Mouse (Mus musculus): ENCODE data around the gene Hrk.

- TF ChIP-seq CTCF (conservative IDR thresholded peaks at IDR 0.05; ENCODE audit: insufficient read depth, insufficient read length, low read depth, low read length): no peak
- no peak for TF ChIP-seq POLR2A (IDR thresholded peaks at IDR 0.05; ENCODE audit: low read depth, low read length)
Measured at GRCm38 (mm10) chr5:118214012-118214411, 49.6 kb downstream of the Hrk start.
